Mouse (Mus musculus): Measurements from ENCODE around the gene Olfr1269. TPM values are rescaled to one million over a fixed set of nuclear protein-coding genes. Genes with fewer than 3 reads are reported as not detected.

Gene Olfr1269
- not detected in 2 replicates for polyA plus RNA-seq (2016; fragmentation: Nextera tagmentation; extraction: Ambion mirVana)

- WGBS, result 91% methylated on average over 1 of the region's 1 CpGs
- no peak for ATAC-seq (ENCODE audit: insufficient number of reproducible peaks, insufficient read depth, low FRiP score, low TSS enrichment, low read depth)
- no peak within 1 kb of the TSS for H3K4me2 ChIP-seq
- H3K27me3 ChIP-seq, result no peaks in the 10 kb centered on the region
- no peaks in the 10 kb centered on the region for H3K9me3 ChIP-seq
- no peaks in the 10 kb centered on the region for H3K36me3 ChIP-seq
- H3K4me3 ChIP-seq (replicated peaks), result no peak within 1 kb of the TSS
- H3K4me1 ChIP-seq (replicated peaks), result no peaks in the 10 kb centered on the region
- H3K9ac ChIP-seq (replicated peaks), result no peak within 1 kb of the TSS
- H3K27ac ChIP-seq, result no peak within 1 kb of the TSS
These were observed at the start of gene Olfr1269 for GRCm38 (mm10) chr2:90121312-90121711. Gene Olfr1269 (minus strand): TSS chr2:90121412.

- Histone ChIP-seq H3K27ac (no peak overlapping the region), H3K4me2 (no peak overlapping the region), H3K36me3 (no peaks in the 10 kb centered on the region), H3K4me3 (replicated peaks) (no peak overlapping the region), H3K27me3 (no peaks in the 10 kb centered on the region), H3K9me3 (peaks cover 4% of the 10 kb centered on the region; the same call in 1 of the 2 replicates), H3K9ac (replicated peaks) (no peak overlapping the region), H3K4me1 (replicated peaks) (no peaks in the 10 kb centered on the region)
- WGBS, result 91% methylated on average over 9 of the region's 9 CpGs
- no peak for ATAC-seq (ENCODE audit: insufficient number of reproducible peaks, insufficient read depth, low FRiP score, low TSS enrichment, low read depth)
These were observed 32.7 kb upstream of the Olfr1269 start for GRCm38 (mm10) chr2:90153916-90154315.

GRCm38 (mm10) chr2:90152991-90153390 is 31.8 kb upstream of the Olfr1269 start, which contains the start of gene Olfr1270:
Gene Olfr1270 (minus strand): TSS chr2:90153091.
- 88% methylated on average over 3 of the region's 3 CpGs for WGBS
- Histone ChIP-seq H3K27me3 (no peaks in the 10 kb centered on the region), H3K4me3 (replicated peaks) (no peak within 1 kb of the TSS), H3K36me3 (no peaks in the 10 kb centered on the region), H3K4me1 (replicated peaks) (no peaks in the 10 kb centered on the region), H3K4me2 (no peak within 1 kb of the TSS), H3K27ac (no peak within 1 kb of the TSS), H3K9me3 (peaks cover 4% of the 10 kb centered on the region; the same call in 1 of the 2 replicates), H3K9ac (replicated peaks) (no peak within 1 kb of the TSS)
- no peak for ATAC-seq (ENCODE audit: insufficient number of reproducible peaks, insufficient read depth, low FRiP score, low TSS enrichment, low read depth)

- no peaks in the 10 kb centered on the region for H3K4me1 ChIP-seq (replicated peaks)
- H3K9ac ChIP-seq (replicated peaks), result no peak within 1 kb of the TSS
- no peak within 1 kb of the TSS for H3K4me3 ChIP-seq (replicated peaks)
- H3K27me3 ChIP-seq, result no peaks in the 10 kb centered on the region
- no peaks in the 10 kb centered on the region for H3K36me3 ChIP-seq
- no peak within 1 kb of the TSS for H3K27ac ChIP-seq
- H3K9me3 ChIP-seq, result no peaks in the 10 kb centered on the region
- H3K4me2 ChIP-seq, result no peak within 1 kb of the TSS
- no peak for ATAC-seq (ENCODE audit: insufficient number of reproducible peaks, insufficient read depth, low FRiP score, low TSS enrichment, low read depth)
These were observed 21.0 kb upstream of the Olfr1269 start, which contains the start of gene Olfr32 for GRCm38 (mm10) chr2:90142196-90142595. Gene Olfr32 (minus strand): TSS chr2:90142296.

- Histone ChIP-seq H3K27ac (no peak overlapping the region), H3K4me2 (no peak overlapping the region), H3K9ac (replicated peaks) (no peak overlapping the region), H3K4me3 (replicated peaks) (no peak overlapping the region), H3K36me3 (no peaks in the 10 kb centered on the region), H3K4me1 (replicated peaks) (no peaks in the 10 kb centered on the region), H3K27me3 (no peaks in the 10 kb centered on the region), H3K9me3 (no peaks in the 10 kb centered on the region)
- no peak for ATAC-seq (ENCODE audit: insufficient number of reproducible peaks, insufficient read depth, low FRiP score, low TSS enrichment, low read depth)
- 80% methylated on average over 2 of the region's 2 CpGs for WGBS
These were observed 51.1 kb downstream of the Olfr1269 start for GRCm38 (mm10) chr2:90070065-90070464.

Other genes with a start within 250 kb of the Olfr1269 start
- gene Olfr1257, start 243.0 kb downstream of the Olfr1269 start, polyA plus RNA-seq (2016; fragmentation: Nextera tagmentation; extraction: Ambion mirVana), result not detected in 2 replicates
- gene Olfr1258, start 194.1 kb downstream of the Olfr1269 start, polyA plus RNA-seq (2016; fragmentation: Nextera tagmentation; extraction: Ambion mirVana), result not detected in 2 replicates
- gene Olfr1259, start 172.7 kb downstream of the Olfr1269 start, polyA plus RNA-seq (2016; fragmentation: Nextera tagmentation; extraction: Ambion mirVana), result not detected in 2 replicates
- gene Olfr1260, start 147.1 kb downstream of the Olfr1269 start, polyA plus RNA-seq (2016; fragmentation: Nextera tagmentation; extraction: Ambion mirVana), result not detected in 2 replicates
- not detected in 2 replicates for gene Olfr1261, start 130.2 kb downstream of the Olfr1269 start, polyA plus RNA-seq (2016; fragmentation: Nextera tagmentation; extraction: Ambion mirVana)
- gene Olfr1262, start 121.3 kb downstream of the Olfr1269 start, polyA plus RNA-seq (2016; fragmentation: Nextera tagmentation; extraction: Ambion mirVana), result not detected in 2 replicates
- not detected in 2 replicates for gene Olfr1263, start 109.3 kb downstream of the Olfr1269 start, polyA plus RNA-seq (2016; fragmentation: Nextera tagmentation; extraction: Ambion mirVana)
- not detected in 2 replicates for gene Olfr1264, start 95.8 kb downstream of the Olfr1269 start, polyA plus RNA-seq (2016; fragmentation: Nextera tagmentation; extraction: Ambion mirVana)
- gene Olfr1265, start 86.1 kb downstream of the Olfr1269 start, polyA plus RNA-seq (2016; fragmentation: Nextera tagmentation; extraction: Ambion mirVana), result not detected in 2 replicates
- gene Olfr140, start 57.8 kb downstream of the Olfr1269 start, polyA plus RNA-seq (2016; fragmentation: Nextera tagmentation; extraction: Ambion mirVana), result not detected in 2 replicates
- not detected in 2 replicates for gene Olfr32, start 20.9 kb upstream of the Olfr1269 start, polyA plus RNA-seq (2016; fragmentation: Nextera tagmentation; extraction: Ambion mirVana)
- not detected in 2 replicates for gene Olfr1270, start 31.7 kb upstream of the Olfr1269 start, polyA plus RNA-seq (2016; fragmentation: Nextera tagmentation; extraction: Ambion mirVana)
- not detected in 2 replicates for gene Olfr1506, start 103.1 kb upstream of the Olfr1269 start, polyA plus RNA-seq (2016; fragmentation: Nextera tagmentation; extraction: Ambion mirVana)
- not detected in 2 replicates for gene Olfr142, start 136.2 kb upstream of the Olfr1269 start, polyA plus RNA-seq (2016; fragmentation: Nextera tagmentation; extraction: Ambion mirVana)
- gene Olfr1271, start 149.6 kb upstream of the Olfr1269 start, polyA plus RNA-seq (2016; fragmentation: Nextera tagmentation; extraction: Ambion mirVana), result not detected in 2 replicates
- gene Olfr1272, start 171.4 kb upstream of the Olfr1269 start, polyA plus RNA-seq (2016; fragmentation: Nextera tagmentation; extraction: Ambion mirVana), result not detected in 2 replicates
- not detected in 2 replicates for gene Gm13769, start 200.8 kb upstream of the Olfr1269 start, polyA plus RNA-seq (2016; fragmentation: Nextera tagmentation; extraction: Ambion mirVana)

All from limb, embryonic 12.5 days (tissue).